In the genomic region with DNA sequence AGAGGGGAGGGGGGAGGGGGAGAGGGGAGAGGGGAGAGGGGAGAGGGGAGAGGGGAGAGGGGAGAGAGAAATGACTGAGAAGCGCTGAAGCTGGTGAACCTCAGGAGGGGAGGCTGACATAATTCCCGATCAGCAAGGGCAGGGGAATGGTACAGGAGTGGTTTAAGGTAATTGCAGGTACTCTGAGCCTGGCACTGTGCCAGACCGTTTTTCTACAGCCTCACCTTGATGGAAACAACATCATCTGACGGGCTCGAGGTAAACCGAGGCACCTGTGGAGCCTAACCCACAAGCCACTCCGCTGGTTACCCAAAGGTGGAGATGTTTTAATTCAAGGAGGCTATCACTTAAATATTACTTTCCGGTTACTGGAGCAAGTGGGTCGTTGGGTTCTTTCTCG, we compare ENCODE assay signal across 9 mouse cellular contexts. TPM values are rescaled to one million over a fixed set of nuclear protein-coding genes. Genes with fewer than 3 reads are reported as not detected.
A peak's percentile ranks its signal among the peaks of the same experiment; 100 is the strongest.
DNase-seq lines count a peak whose midpoint lies in the region; ATAC-seq and TF ChIP-seq lines count a peak whose summit lies in the region.
"Had no signal": no experiment of that assay in that cellular context is flagged by ENCODE, and none has a peak within 500 bp of the region (broad histone marks: within the 10 kb centered on the region; RNA-seq: fewer than 3 reads in every experiment).

No protein-coding gene starts in this region.

- H3K9ac ChIP-seq in lung, postnatal 0 days (replicated peaks; ENCODE audit: low read depth): peak overlapping the region; percentile 51; the same call in 1 of the 2 replicates
- no peak overlapping the region for H3K9ac ChIP-seq in forebrain, postnatal 0 days
- peak overlapping the region; percentile 89 for H3K9ac ChIP-seq in limb, embryonic 12.5 days (replicated peaks)
- peak overlapping the region; percentile 81; the same call in 1 of the 2 replicates for H3K9ac ChIP-seq in stomach, embryonic 14.5 days (replicated peaks; ENCODE audit: low read depth, low read length)
- H3K9ac ChIP-seq: liver, embryonic 14.5 days had no signal

- peak overlapping the region; percentile 55 for H3K4me3 ChIP-seq in lung, postnatal 0 days (ENCODE audit: low read depth, low read length)
- peak overlapping the region; percentile 49 for H3K4me3 ChIP-seq in forebrain, postnatal 0 days (ENCODE audit: low read depth, low read length)
- peak overlapping the region; percentile 74 for H3K4me3 ChIP-seq in limb, embryonic 12.5 days (replicated peaks)
- H3K4me3 ChIP-seq in stomach, embryonic 14.5 days (ENCODE audit: low read depth, low read length): peak overlapping the region; percentile 75

- H3K36me3 ChIP-seq in lung, postnatal 0 days (ENCODE audit: insufficient read depth, low read length): no peaks in the 10 kb centered on the region
- H3K36me3 ChIP-seq in forebrain, postnatal 0 days (ENCODE audit: insufficient read depth): no peaks in the 10 kb centered on the region
- H3K36me3 ChIP-seq in limb, embryonic 12.5 days: peaks cover 6% of the 10 kb centered on the region; the same call in 1 of the 2 replicates
- H3K36me3 ChIP-seq in stomach, embryonic 14.5 days (ENCODE audit: control insufficient read depth, insufficient read depth, low read length): no peaks in the 10 kb centered on the region

- H3K27ac ChIP-seq in lung, postnatal 0 days (ENCODE audit: low read length): no peak overlapping the region; the same call in 1 of the 2 replicates
- no peak overlapping the region for H3K27ac ChIP-seq in forebrain, postnatal 0 days (ENCODE audit: low read depth, low read length)
- H3K27ac ChIP-seq in limb, embryonic 12.5 days: peak overlapping the region; percentile 97; the same call in 1 of the 2 replicates
- H3K27ac ChIP-seq in stomach, embryonic 14.5 days (ENCODE audit: low read length): peak overlapping the region; percentile 96
- H3K27ac ChIP-seq: liver, embryonic 14.5 days had no signal

- H3K9me3 ChIP-seq in lung, postnatal 0 days (ENCODE audit: low read length): no peaks in the 10 kb centered on the region
- no peaks in the 10 kb centered on the region for H3K9me3 ChIP-seq in forebrain, postnatal 0 days (ENCODE audit: low read length)
- H3K9me3 ChIP-seq in limb, embryonic 12.5 days: no peaks in the 10 kb centered on the region
- H3K9me3 ChIP-seq in stomach, embryonic 14.5 days (ENCODE audit: control insufficient read depth, low read depth, low read length): no peaks in the 10 kb centered on the region

- DNase-seq in lung, postnatal 0 days (ENCODE audit: low spot score): no peak
- no peak for DNase-seq in lung, postnatal 25 days (ENCODE audit: low spot score)
- DNase-seq in forebrain, postnatal 0 days: no peak
- DNase-seq in thymus, adult 18-20 months: no peak
- DNase-seq: embryo, embryonic 11 days had no signal

- H3K4me1 ChIP-seq in lung, postnatal 0 days (ENCODE audit: insufficient read depth, low read depth, low read length): peaks cover 20% of the 10 kb centered on the region; the same call in 1 of the 2 replicates
- peaks cover 8% of the 10 kb centered on the region; the same call in 1 of the 2 replicates for H3K4me1 ChIP-seq in forebrain, postnatal 0 days (ENCODE audit: insufficient read depth)
- H3K4me1 ChIP-seq in limb, embryonic 12.5 days (replicated peaks): peaks cover 43% of the 10 kb centered on the region
- peaks cover 26% of the 10 kb centered on the region for H3K4me1 ChIP-seq in stomach, embryonic 14.5 days (ENCODE audit: control insufficient read depth, insufficient read depth, low read length)

- no peak for ATAC-seq in lung, postnatal 0 days
- ATAC-seq in forebrain, postnatal 0 days: no peak
- no peak for ATAC-seq in limb, embryonic 12.5 days (ENCODE audit: insufficient number of reproducible peaks, insufficient read depth, low FRiP score, low TSS enrichment, low read depth)
- ATAC-seq in stomach, embryonic 14.5 days (ENCODE audit: insufficient number of reproducible peaks, insufficient read depth, low FRiP score, low read depth): no peak
- no peak for ATAC-seq in CD4-positive, CD25-positive, alpha-beta regulatory T cell, adult 4 months

- H3K27me3 ChIP-seq in lung, postnatal 0 days (replicated peaks; ENCODE audit: insufficient read depth, low read length): no peaks in the 10 kb centered on the region
- H3K27me3 ChIP-seq in forebrain, postnatal 0 days (ENCODE audit: insufficient read depth, low read length): no peaks in the 10 kb centered on the region
- H3K27me3 ChIP-seq in limb, embryonic 12.5 days: 0 out of 2 replicates have a peak, but pooled peaks cover 3% of the 10 kb centered on the region
- H3K27me3 ChIP-seq in stomach, embryonic 14.5 days (ENCODE audit: control insufficient read depth, insufficient read depth, low read length): no peaks in the 10 kb centered on the region

- 15% methylated on average over 9 of the region's 10 CpGs for WGBS in lung, postnatal 0 days
- 44% methylated on average over 10 of the region's 10 CpGs for WGBS in forebrain, postnatal 0 days
- WGBS in limb, embryonic 12.5 days: 19% methylated on average over 10 of the region's 10 CpGs
- WGBS in stomach, embryonic 14.5 days: 16% methylated on average over 10 of the region's 10 CpGs

- TF ChIP-seq CTCF in lung, postnatal 0 days (IDR thresholded peaks at IDR 0.05): no peak
- no peak for TF ChIP-seq CTCF in forebrain, postnatal 0 days (IDR thresholded peaks at IDR 0.05; ENCODE audit: low read depth)

- H3K4me2 ChIP-seq in lung, postnatal 0 days (replicated peaks; ENCODE audit: low read depth, low read length): peak overlapping the region; percentile 88
- H3K4me2 ChIP-seq in forebrain, postnatal 0 days (ENCODE audit: low read depth): peak overlapping the region; percentile 98
- peak overlapping the region; percentile 82 for H3K4me2 ChIP-seq in limb, embryonic 12.5 days
- peak overlapping the region; percentile 83 for H3K4me2 ChIP-seq in stomach, embryonic 14.5 days (replicated peaks; ENCODE audit: low read depth, low read length)

- no peak for TF ChIP-seq EP300 in lung, postnatal 0 days (IDR thresholded peaks at IDR 0.05)

RNA-seq across cellular contexts. Expression of gene Pdzrn3, which starts 1.6 kb away (rescaled TPM):
- 5.9 and 7.4 TPM in 2 replicates for polyA plus RNA-seq in lung, postnatal 0 days (2015; fragmentation: Nextera tagmentation; extraction: Ambion mirVana)
- 29.1 and 29.6 TPM in 2 replicates for total RNA-seq in forebrain, postnatal 0 days (2014; rRNA removed)
- 8.3 and 10.7 TPM in 2 replicates for polyA plus RNA-seq in forebrain, postnatal 0 days (2015; fragmentation: Nextera tagmentation; extraction: Ambion mirVana)
- polyA plus RNA-seq in limb, embryonic 12.5 days (2016; fragmentation: Nextera tagmentation; extraction: Ambion mirVana): 10.8 and 14.1 TPM in 2 replicates
- polyA plus RNA-seq in stomach, embryonic 14.5 days (2014; fragmentation: Nextera tagmentation; extraction: Ambion mirVana): 18.3 and 18.9 TPM in 2 replicates
- not detected for polyA plus RNA-seq in CD4-positive, CD25-positive, alpha-beta regulatory T cell, adult 4 months (2017; shearing (Covaris generic))

Comparison
In these comparisons a context has a peak if more than half of its experiments do, and no peak if none do; other contexts are left out.
1. H3K27ac ChIP-seq: peak in limb, embryonic 12.5 days (single experiment) and stomach, embryonic 14.5 days (single experiment); none in lung, postnatal 0 days (single experiment) and forebrain, postnatal 0 days (single experiment).
2. Peak in every context shown above with its lines, with median percentiles within 50 percentile points of each other: H3K4me2 ChIP-seq and H3K4me3 ChIP-seq.